Mouse (Mus musculus) stomach, embryonic 16.5 days (tissue): ENCODE results near the gene Npr3. TPM values are rescaled to one million over a fixed set of nuclear protein-coding genes. Genes with fewer than 3 reads are reported as not detected.
A peak's percentile ranks its signal among the peaks of the same experiment; 100 is the strongest.

Source experiments
- ATAC-seq: fragments of 200-750 bp; cut with Nextera tagmentation; 2 replicates; pipeline ENCODE4 v1.8.0; 2017; ENCODE audit warnings: moderate number of reproducible peaks, moderate TSS enrichment; ENCODE audit not compliant: insufficient read depth, low FRiP score
- H3K27ac ChIP-seq: fragments of 300-500 bp; sonication (generic); 2 replicates; pipeline ENCODE4 v1.5.1; 2014; ENCODE audit warnings: low read length
- H3K27me3 ChIP-seq: fragments of 300-500 bp; sonication (generic); 2 replicates; pipeline ENCODE4 v1.6.1; 2014; ENCODE audit warnings: low read length, control low read depth, mixed read lengths; ENCODE audit not compliant: control insufficient read depth, insufficient read depth
- H3K36me3 ChIP-seq: fragments of 300-500 bp; sonication (generic); 2 replicates; pipeline ENCODE4 v1.6.1; 2014; ENCODE audit warnings: low read length; ENCODE audit not compliant: control insufficient read depth, insufficient read depth
- H3K4me1 ChIP-seq: fragments of 300-500 bp; sonication (generic); 2 replicates; pipeline ENCODE4 v1.6.1; 2014; ENCODE audit warnings: low read length, control low read depth, mixed read lengths; ENCODE audit not compliant: control insufficient read depth, insufficient read depth
- H3K4me2 ChIP-seq: fragments of 300-500 bp; sonication (generic); 2 replicates; pipeline ENCODE4 v1.6.1; 2014; ENCODE audit warnings: low read depth, low read length, mixed read lengths
- H3K4me3 ChIP-seq: fragments of 300-500 bp; sonication (generic); replicated peaks from 2 replicates; pipeline ENCODE4 v1.5.1; 2014; ENCODE audit warnings: mild to moderate bottlenecking, low read length
- H3K9ac ChIP-seq: fragments of 300-500 bp; sonication (generic); 2 replicates; pipeline ENCODE4 v1.6.1; 2014; ENCODE audit warnings: low read length
- H3K9me3 ChIP-seq: fragments of 300-500 bp; sonication (generic); replicated peaks from 2 replicates; pipeline ENCODE4 v1.6.1; 2016; ENCODE audit warnings: low read length, control low read depth; ENCODE audit not compliant: control insufficient read depth
- WGBS: fragments of 180-500 bp; shearing (Covaris S2); extraction: QIAGEN DNeasy Blood & Tissue Kit; methylation state at CpG from one replicate; pipeline ENCODE4 v1.1.7; 2014; 5-methylcytosine and 5-hydroxymethylcytosine counted together
- polyA plus RNA-seq: library from polyadenylated mRNA; unstranded; fragments of >200 nt; fragmentation: Nextera tagmentation; extraction: Ambion mirVana; gene quantifications from 2 replicates; pipeline ENCODE4 v1.2.1, GENCODE M21; 2015

Gene Npr3
- polyA plus RNA-seq, 1 experiment from 2014 or later = 3.4 TPM

GRCm38 (mm10) chr15:11914101-11914500 lies 7.0 kb upstream of the Npr3 start:
- WGBS = 81% methylated on average over 9 of the region's 9 CpGs
- H3K27me3 ChIP-seq = no peaks in the 10 kb centered on the region
- H3K27ac ChIP-seq = no peak overlapping the region
- no peaks in the 10 kb centered on the region for H3K36me3 ChIP-seq
- no peak overlapping the region for H3K4me3 ChIP-seq
- no peaks in the 10 kb centered on the region for H3K9me3 ChIP-seq
- H3K4me2 ChIP-seq = no peak overlapping the region
- H3K9ac ChIP-seq = no peak overlapping the region
- ATAC-seq = no peak
- H3K4me1 ChIP-seq = no peaks in the 10 kb centered on the region

GRCm38 (mm10) chr15:11909875-11910274 lies 2.8 kb upstream of the Npr3 start:
- Histone ChIP-seq H3K9me3 (no peaks in the 10 kb centered on the region), H3K27ac (no peak overlapping the region), H3K4me3 (no peak overlapping the region), H3K27me3 (0 out of 2 replicates have a peak, but pooled peaks cover 5% of the 10 kb centered on the region), H3K36me3 (no peaks in the 10 kb centered on the region), H3K9ac (no peak overlapping the region), H3K4me2 (no peak overlapping the region), H3K4me1 (peaks cover 8% of the 10 kb centered on the region)
- no peak for ATAC-seq
- WGBS = 33% methylated on average over 6 of the region's 6 CpGs

GRCm38 (mm10) chr15:11908166-11908565 lies 1.1 kb upstream of the Npr3 start:
- Histone ChIP-seq H3K36me3 (no peaks in the 10 kb centered on the region), H3K9me3 (no peaks in the 10 kb centered on the region), H3K4me3 (no peak overlapping the region), H3K4me1 (peaks cover 23% of the 10 kb centered on the region), H3K27ac (no peak overlapping the region), H3K27me3 (peaks cover 14% of the 10 kb centered on the region), H3K9ac (no peak overlapping the region), H3K4me2 (peak overlapping the region; percentile 38)
- 14% methylated on average over 11 of the region's 11 CpGs for WGBS
- no peak for ATAC-seq

GRCm38 (mm10) chr15:11906021-11906570 lies 991 bp downstream of the Npr3 start:
- H3K4me1 ChIP-seq = peaks cover 26% of the 10 kb centered on the region
- peak overlapping the region; percentile 74 for H3K9ac ChIP-seq
- H3K4me3 ChIP-seq = peak overlapping the region; percentile 68
- H3K36me3 ChIP-seq = no peaks in the 10 kb centered on the region
- H3K9me3 ChIP-seq = no peaks in the 10 kb centered on the region
- WGBS = under 1% methylated on average over 36 of the region's 36 CpGs
- peaks cover 19% of the 10 kb centered on the region for H3K27me3 ChIP-seq
- ATAC-seq = peak; percentile 52; the same call in 1 of the 2 replicates
- H3K4me2 ChIP-seq = peak overlapping the region; percentile 93
- H3K27ac ChIP-seq = peak overlapping the region; percentile 85

GRCm38 (mm10) chr15:11904848-11905672 lies 2.0 kb downstream of the Npr3 start:
- ATAC-seq = no peak
- Histone ChIP-seq H3K4me1 (peaks cover 26% of the 10 kb centered on the region), H3K9me3 (no peaks in the 10 kb centered on the region), H3K27me3 (peaks cover 19% of the 10 kb centered on the region), H3K27ac (peak overlapping the region; percentile 4; the same call in 1 of the 2 replicates), H3K36me3 (no peaks in the 10 kb centered on the region), H3K4me2 (peak overlapping the region; percentile 93), H3K9ac (peak overlapping the region; percentile 73), H3K4me3 (peak overlapping the region; percentile 68)
- under 1% methylated on average over 90 of the region's 90 CpGs for WGBS

GRCm38 (mm10) chr15:11904043-11904847 lies 2.8 kb downstream of the Npr3 start:
- peaks cover 26% of the 10 kb centered on the region for H3K4me1 ChIP-seq
- H3K9ac ChIP-seq = peak overlapping the region; percentile 73
- 0 out of 2 replicates have a peak, but pooled peaks have one; percentile 31 for ATAC-seq
- no peaks in the 10 kb centered on the region for H3K36me3 ChIP-seq
- peaks cover 19% of the 10 kb centered on the region for H3K27me3 ChIP-seq
- H3K4me2 ChIP-seq = peak overlapping the region; percentile 93
- peak overlapping the region; percentile 52 for H3K27ac ChIP-seq
- under 1% methylated on average over 48 of the region's 48 CpGs for WGBS
- H3K9me3 ChIP-seq = no peaks in the 10 kb centered on the region
- H3K4me3 ChIP-seq = peak overlapping the region; percentile 68

GRCm38 (mm10) chr15:11903196-11904042 lies 3.7 kb downstream of the Npr3 start:
- peak overlapping the region; percentile 52; the same call in 1 of the 2 replicates for H3K27ac ChIP-seq
- H3K9ac ChIP-seq = peak overlapping the region; percentile 73
- H3K36me3 ChIP-seq = no peaks in the 10 kb centered on the region
- H3K4me2 ChIP-seq = peak overlapping the region; percentile 93
- peaks cover 26% of the 10 kb centered on the region for H3K4me1 ChIP-seq
- peaks cover 19% of the 10 kb centered on the region for H3K27me3 ChIP-seq
- WGBS = 14% methylated on average over 34 of the region's 34 CpGs
- no peaks in the 10 kb centered on the region for H3K9me3 ChIP-seq
- ATAC-seq = no peak
- H3K4me3 ChIP-seq = peak overlapping the region; percentile 68

- ATAC-seq = no peak
- WGBS = 90% methylated on average over 8 of the region's 8 CpGs
- H3K4me2 ChIP-seq = no peak overlapping the region
- H3K9me3 ChIP-seq = no peaks in the 10 kb centered on the region
- H3K27me3 ChIP-seq = 0 out of 2 replicates have a peak, but pooled peaks cover 4% of the 10 kb centered on the region
- 0 out of 2 replicates have a peak, but pooled peaks cover 3% of the 10 kb centered on the region for H3K4me1 ChIP-seq
- H3K36me3 ChIP-seq = no peaks in the 10 kb centered on the region
- no peak overlapping the region for H3K4me3 ChIP-seq
- H3K9ac ChIP-seq = no peak overlapping the region
- H3K27ac ChIP-seq = no peak overlapping the region
Measured at GRCm38 (mm10) chr15:11897617-11898016, 9.5 kb downstream of the Npr3 start.
